Mouse (Mus musculus) testis, adult 2 months (tissue): ENCODE results near the gene Galnt18.

ENCODE experiments used
- CTCF ChIP-seq: fragments of 200-500 bp; IDR thresholded peaks from 2 replicates; pipeline ENCODE4 v1.5.1; 2012; ENCODE audit warnings: low read depth, mild to moderate bottlenecking, inconsistent platforms, low read length, moderate library complexity; ENCODE audit not compliant: control insufficient read depth, insufficient read depth, insufficient replicate concordance
- POLR2A ChIP-seq: fragments of 200-500 bp; IDR thresholded peaks from 2 replicates; pipeline ENCODE4 v1.6.1; 2012; ENCODE audit warnings: low read depth, mild to moderate bottlenecking, inconsistent platforms, low read length, moderate library complexity; ENCODE audit not compliant: control insufficient read depth

DNA sequence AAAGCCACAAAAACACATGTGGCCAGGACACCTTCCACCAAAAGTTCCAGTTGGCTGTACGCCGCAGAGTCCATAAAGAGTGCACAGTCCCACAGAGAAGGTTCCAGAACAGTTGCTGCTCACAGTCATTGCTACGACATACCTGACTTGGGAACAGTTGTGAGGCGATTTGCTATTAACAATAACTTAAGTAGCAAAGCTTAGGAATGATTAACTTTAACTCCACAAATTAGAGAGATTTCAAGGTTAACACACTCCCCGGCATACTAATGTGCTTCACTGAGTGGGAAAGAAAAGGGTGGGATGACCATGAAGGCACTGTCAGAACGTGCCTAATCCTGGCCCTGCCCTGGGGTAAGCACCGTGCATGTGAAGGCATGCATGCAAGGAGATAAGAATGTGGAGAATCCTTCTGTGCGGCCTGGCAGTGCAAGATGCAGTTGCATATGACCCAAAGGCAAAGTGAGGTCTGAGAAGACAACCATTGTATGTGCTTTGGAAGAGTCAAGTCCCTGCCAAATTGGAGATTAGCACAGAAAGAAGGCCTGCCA lies 8.5 kb downstream of the Galnt18 start:
- TF ChIP-seq CTCF (no peak), POLR2A (no peak)
